Mouse (Mus musculus) adrenal gland, postnatal 0 days (tissue): ENCODE results near the gene Vmn1r21. TPM values are rescaled to one million over a fixed set of nuclear protein-coding genes. Genes with fewer than 3 reads are reported as not detected.

Experiments used
- polyA plus RNA-seq: library from polyadenylated mRNA; unstranded; fragments of >200 nt; fragmentation: Nextera tagmentation; extraction: Ambion mirVana; gene quantifications from 2 replicates; pipeline ENCODE4 v1.2.1, GENCODE M21; 2015

Gene Vmn1r21
- not detected in 2 replicates for polyA plus RNA-seq

DNA sequence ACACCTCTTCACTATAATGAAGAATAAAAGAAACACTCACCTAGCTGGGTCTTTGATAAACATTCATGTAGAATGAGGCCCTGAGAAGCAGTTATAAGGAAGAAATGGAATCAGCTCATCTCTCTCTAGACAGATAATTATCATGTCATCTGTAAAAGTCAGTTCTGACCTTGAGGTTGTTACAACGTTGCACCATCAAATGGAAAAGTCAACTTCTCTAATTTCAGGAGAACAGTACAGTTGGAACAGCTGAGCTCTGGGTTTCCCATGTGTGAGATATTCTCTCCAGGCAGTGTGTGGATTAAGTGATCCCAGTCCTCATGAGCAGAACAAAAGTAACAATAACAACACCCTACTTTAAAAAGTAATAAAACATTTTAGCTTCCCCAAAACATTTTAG is at the start of gene Vmn1r21:
TSS of gene Vmn1r21 (minus strand) at position 58 of the 400 bp plus-strand sequence.

DNA sequence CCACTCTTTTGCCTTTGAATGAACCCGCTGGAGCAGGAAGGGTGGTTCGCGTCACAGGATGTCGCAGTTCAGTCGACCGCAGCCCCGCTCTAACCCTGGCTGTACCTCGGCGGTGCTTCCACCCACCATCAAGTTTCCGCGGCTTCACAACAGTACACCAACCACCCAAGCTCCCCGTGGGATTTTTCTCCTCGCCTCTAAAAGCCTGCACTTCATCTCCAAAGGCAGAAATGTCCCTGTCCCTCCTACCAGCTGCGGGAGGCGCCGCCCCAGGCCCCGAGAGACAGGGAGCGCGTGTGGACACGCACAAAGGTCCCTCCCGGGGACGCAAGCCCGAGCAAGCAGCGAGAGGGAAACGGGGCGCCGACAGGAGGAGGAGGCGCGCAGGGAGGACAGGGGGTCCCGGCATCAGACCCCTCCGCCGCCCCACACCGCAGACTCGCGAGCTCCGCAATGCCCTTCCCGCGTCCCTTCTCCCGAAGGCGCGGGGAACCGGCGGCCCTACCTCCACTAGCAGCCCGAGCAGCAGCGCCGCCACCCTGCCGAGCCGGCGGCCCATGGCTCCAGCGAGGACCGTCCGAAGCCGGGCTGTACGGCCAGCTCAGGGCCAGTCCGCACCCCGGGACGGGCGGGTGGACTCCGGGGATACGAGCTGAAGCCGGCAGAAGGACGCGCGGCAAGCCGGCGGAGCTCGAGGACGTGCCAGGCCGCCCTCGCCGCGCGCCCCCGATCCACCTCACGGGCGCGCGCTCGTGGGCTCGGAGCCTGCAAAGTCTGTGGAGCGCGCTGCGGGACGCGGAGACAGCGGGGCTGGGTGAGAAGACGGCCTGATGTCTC is 25.5 kb downstream of the Vmn1r21 start, which contains the start of gene Vopp1:
TSS of gene Vopp1 (minus strand) at position 738 of the 837 bp plus-strand sequence.

Other genes starting within 250 kb of the Vmn1r21 start
- 15.0 and 15.3 TPM in 2 replicates for gene Pyurf, start 158.3 kb downstream of the Vmn1r21 start, polyA plus RNA-seq
- 13.5 and 16.0 TPM in 2 replicates for gene Lancl2, start 147.8 kb downstream of the Vmn1r21 start, polyA plus RNA-seq
- gene Vopp1, start 25.2 kb downstream of the Vmn1r21 start, polyA plus RNA-seq: 17.8 and 23.9 TPM in 2 replicates
- gene Vmn1r22, start 57.7 kb upstream of the Vmn1r21 start, polyA plus RNA-seq: not detected in 2 replicates
- not detected in 2 replicates for gene Vmn1r23, start 76.5 kb upstream of the Vmn1r21 start, polyA plus RNA-seq
- gene Vmn1r24, start 111.2 kb upstream of the Vmn1r21 start, polyA plus RNA-seq: not detected in 2 replicates
- not detected in 2 replicates for gene Vmn1r25, start 130.5 kb upstream of the Vmn1r21 start, polyA plus RNA-seq
- not detected in 2 replicates for gene Vmn1r26, start 164.8 kb upstream of the Vmn1r21 start, polyA plus RNA-seq